Mouse (Mus musculus): Measurements from ENCODE around the gene Actr5. TPM values are rescaled to one million over a fixed set of nuclear protein-coding genes. Genes with fewer than 3 reads are reported as not detected.

Gene Actr5
- total and polyA plus RNA-seq, 3 experiments, result 19.7 to 24.7 (median 20.2) TPM

DNA sequence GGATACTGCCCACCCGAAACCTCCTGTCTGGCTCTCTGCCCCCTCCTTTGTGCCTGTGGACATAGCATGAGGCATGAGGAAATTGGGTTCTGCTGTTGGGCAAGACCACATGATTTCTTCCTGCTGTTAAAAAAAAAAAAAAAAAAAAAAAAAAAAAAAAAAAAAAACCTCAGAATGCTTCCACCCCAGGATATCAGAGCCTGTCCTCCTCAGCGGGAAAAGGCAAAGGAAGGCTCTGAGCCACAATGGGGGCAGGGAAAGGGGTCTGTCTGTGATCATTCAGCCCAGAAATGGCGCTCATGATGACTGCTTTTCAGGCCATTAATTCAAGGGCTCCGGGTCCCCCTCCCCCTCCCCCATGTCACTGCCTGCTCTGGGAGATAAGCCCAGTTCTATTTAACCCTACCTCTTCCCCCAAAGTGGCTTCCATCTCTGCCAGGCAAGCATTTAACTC is 18.1 kb upstream of the Actr5 start:
- Histone ChIP-seq H3K27me3 (ENCODE audit: insufficient read depth, low read length) (peaks cover 39% of the 10 kb centered on the region), H3K4me3 (ENCODE audit: low read depth, low read length) (peak overlapping the region; percentile 55; the same call in 1 of the 2 replicates), H3K9me3 (replicated peaks) (peaks cover 20% of the 10 kb centered on the region), H3K36me3 (replicated peaks) (no peaks in the 10 kb centered on the region), H3K4me1 (ENCODE audit: insufficient read depth, low read depth, low read length) (peaks cover 66% of the 10 kb centered on the region)
- peak; percentile 86 for TF ChIP-seq TAL1 (conservative IDR thresholded peaks at IDR 0.05; ENCODE audit: low read depth, low read length)
- TF ChIP-seq GATA2 (IDR thresholded peaks at IDR 0.05; ENCODE audit: borderline replicate concordance, low read depth, low read length), result no peak
- TF ChIP-seq POLR2AphosphoS5 (IDR thresholded peaks at IDR 0.05; ENCODE audit: insufficient replicate concordance, low read depth, low read length), result no peak
- no peak for TF ChIP-seq GATA1 (IDR thresholded peaks at IDR 0.05; ENCODE audit: borderline replicate concordance, low read length)
- TF ChIP-seq CTCF (IDR thresholded peaks at IDR 0.05; ENCODE audit: low read depth, low read length), result no peak
- ATAC-seq (ENCODE audit: extremely low read depth, insufficient number of reproducible peaks, low FRiP score, poor library complexity, severe bottlenecking), result peak; percentile 83
- DNase-seq (ENCODE audit: low spot score), result peak; percentile 85

DNA sequence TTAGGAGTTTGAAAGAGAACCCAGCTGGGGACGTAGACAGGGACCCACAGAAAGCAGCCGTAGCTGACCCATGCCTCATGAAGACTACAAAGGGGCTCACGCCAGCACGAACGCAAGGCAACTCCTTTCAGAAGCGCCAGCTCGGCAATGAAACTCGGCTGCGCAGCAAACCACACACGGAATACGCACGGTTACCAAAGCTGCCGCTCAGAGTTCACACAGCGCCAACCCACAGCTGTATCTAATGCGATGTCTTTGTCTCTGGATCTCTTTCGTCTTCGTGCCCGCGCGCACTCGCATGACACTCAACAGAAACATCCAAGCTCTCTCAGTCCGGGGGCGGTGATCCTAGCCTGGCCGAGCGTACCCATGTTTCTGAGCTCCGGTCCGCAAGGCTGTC is 15.0 kb upstream of the Actr5 start:
- Histone ChIP-seq H3K27me3 (ENCODE audit: insufficient read depth, low read length) (peaks cover 61% of the 10 kb centered on the region), H3K36me3 (replicated peaks) (no peaks in the 10 kb centered on the region), H3K4me1 (ENCODE audit: insufficient read depth, low read depth, low read length) (peaks cover 61% of the 10 kb centered on the region), H3K9me3 (replicated peaks) (peaks cover 38% of the 10 kb centered on the region), H3K4me3 (ENCODE audit: low read depth, low read length) (peak overlapping the region; percentile 37; the same call in 1 of the 2 replicates)
- TF ChIP-seq GATA2 (IDR thresholded peaks at IDR 0.05; ENCODE audit: borderline replicate concordance, low read depth, low read length), result no peak
- TF ChIP-seq TAL1 (conservative IDR thresholded peaks at IDR 0.05; ENCODE audit: low read depth, low read length), result no peak
- DNase-seq (ENCODE audit: low spot score) (no peak), ATAC-seq (ENCODE audit: extremely low read depth, insufficient number of reproducible peaks, low FRiP score, poor library complexity, severe bottlenecking) (no peak)

DNA sequence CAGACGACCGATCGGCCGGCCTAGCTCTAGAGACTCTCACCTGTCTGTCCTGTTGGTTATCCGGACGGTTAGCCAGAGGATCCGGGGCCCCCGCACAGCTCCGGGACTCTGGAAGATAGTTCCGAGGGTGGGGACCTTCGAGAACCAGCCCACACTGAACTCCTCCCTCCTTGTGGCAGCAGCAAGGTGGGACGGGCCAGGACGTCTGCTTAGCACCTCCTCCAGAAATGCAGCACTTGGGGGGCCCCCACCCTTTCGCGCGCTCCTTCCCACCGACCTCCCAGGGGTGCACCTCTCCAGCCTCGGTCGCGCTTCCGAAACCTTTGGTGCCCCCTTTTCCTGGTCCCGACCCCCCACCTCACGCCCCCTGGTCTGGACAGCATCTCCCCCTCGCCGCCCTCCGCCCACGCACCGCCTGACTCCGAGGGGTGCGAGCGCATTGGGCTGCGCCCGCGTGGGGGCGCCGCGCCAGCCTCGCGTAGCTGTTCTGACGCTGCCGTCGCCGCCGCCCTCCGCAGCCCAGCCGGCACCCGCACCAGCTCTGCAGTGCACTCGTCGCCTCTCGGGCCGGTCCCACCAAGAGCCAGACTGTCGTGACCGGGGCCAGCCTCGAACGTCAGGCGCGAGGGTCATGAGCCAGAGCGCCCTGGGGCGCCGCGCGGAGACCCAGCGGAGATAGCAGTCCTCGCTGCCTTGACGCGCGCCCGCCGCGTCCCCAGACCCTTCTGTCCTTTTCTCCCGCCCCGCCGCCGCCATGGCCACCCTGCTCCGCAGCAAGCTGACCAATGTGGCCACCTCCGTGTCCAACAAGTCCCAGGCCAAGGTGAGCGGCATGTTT is 14.0 kb upstream of the Actr5 start, which contains the start of gene Slc32a1:
Gene Slc32a1, plus strand, starts transcription at position 280 of the 838 bp plus-strand sequence.
- ATAC-seq (ENCODE audit: extremely low read depth, insufficient number of reproducible peaks, low FRiP score, poor library complexity, severe bottlenecking) (no peak), DNase-seq (ENCODE audit: low spot score) (no peak)
- peaks cover 52% of the 10 kb centered on the region for H3K4me1 ChIP-seq (ENCODE audit: insufficient read depth, low read depth, low read length)
- H3K27me3 ChIP-seq (ENCODE audit: insufficient read depth, low read length), result peaks cover 62% of the 10 kb centered on the region
- peaks cover 48% of the 10 kb centered on the region for H3K9me3 ChIP-seq (replicated peaks)
- no peak for TF ChIP-seq GATA1 (IDR thresholded peaks at IDR 0.05; ENCODE audit: borderline replicate concordance, low read length)
- H3K4me3 ChIP-seq (ENCODE audit: low read depth, low read length), result peak within 1 kb of the TSS; percentile 37; the same call in 1 of the 2 replicates
- no peaks in the 10 kb centered on the region for H3K36me3 ChIP-seq (replicated peaks)

DNA sequence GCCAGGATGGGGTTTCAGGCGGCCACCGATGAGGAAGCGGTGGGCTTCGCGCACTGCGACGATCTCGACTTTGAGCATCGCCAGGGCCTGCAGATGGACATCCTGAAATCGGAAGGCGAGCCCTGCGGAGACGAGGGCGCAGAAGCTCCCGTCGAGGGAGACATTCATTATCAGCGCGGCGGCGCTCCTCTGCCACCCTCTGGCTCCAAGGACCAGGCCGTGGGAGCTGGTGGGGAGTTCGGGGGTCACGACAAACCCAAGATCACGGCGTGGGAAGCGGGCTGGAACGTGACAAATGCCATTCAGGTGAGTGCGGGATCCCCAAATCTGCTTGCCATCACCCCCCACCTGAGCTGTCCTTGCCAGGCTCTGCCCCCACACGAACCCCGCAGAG is 13.4 kb upstream of the Actr5 start:
- H3K4me3 ChIP-seq (ENCODE audit: low read depth, low read length), result peak overlapping the region; percentile 9; the same call in 1 of the 2 replicates
- DNase-seq (ENCODE audit: low spot score), result no peak
- H3K9me3 ChIP-seq (replicated peaks), result peaks cover 53% of the 10 kb centered on the region
- no peak for TF ChIP-seq TAL1 (conservative IDR thresholded peaks at IDR 0.05; ENCODE audit: low read depth, low read length)
- TF ChIP-seq POLR2AphosphoS5 (IDR thresholded peaks at IDR 0.05; ENCODE audit: insufficient replicate concordance, low read depth, low read length), result no peak
- no peak for TF ChIP-seq CTCF (IDR thresholded peaks at IDR 0.05; ENCODE audit: low read depth, low read length)
- TF ChIP-seq GATA2 (IDR thresholded peaks at IDR 0.05; ENCODE audit: borderline replicate concordance, low read depth, low read length), result no peak
- TF ChIP-seq GATA1 (IDR thresholded peaks at IDR 0.05; ENCODE audit: borderline replicate concordance, low read length), result no peak
- no peaks in the 10 kb centered on the region for H3K36me3 ChIP-seq (replicated peaks)
- ATAC-seq (ENCODE audit: extremely low read depth, insufficient number of reproducible peaks, low FRiP score, poor library complexity, severe bottlenecking), result no peak
- H3K4me1 ChIP-seq (ENCODE audit: insufficient read depth, low read depth, low read length), result peaks cover 45% of the 10 kb centered on the region
- peaks cover 66% of the 10 kb centered on the region for H3K27me3 ChIP-seq (ENCODE audit: insufficient read depth, low read length)

DNA sequence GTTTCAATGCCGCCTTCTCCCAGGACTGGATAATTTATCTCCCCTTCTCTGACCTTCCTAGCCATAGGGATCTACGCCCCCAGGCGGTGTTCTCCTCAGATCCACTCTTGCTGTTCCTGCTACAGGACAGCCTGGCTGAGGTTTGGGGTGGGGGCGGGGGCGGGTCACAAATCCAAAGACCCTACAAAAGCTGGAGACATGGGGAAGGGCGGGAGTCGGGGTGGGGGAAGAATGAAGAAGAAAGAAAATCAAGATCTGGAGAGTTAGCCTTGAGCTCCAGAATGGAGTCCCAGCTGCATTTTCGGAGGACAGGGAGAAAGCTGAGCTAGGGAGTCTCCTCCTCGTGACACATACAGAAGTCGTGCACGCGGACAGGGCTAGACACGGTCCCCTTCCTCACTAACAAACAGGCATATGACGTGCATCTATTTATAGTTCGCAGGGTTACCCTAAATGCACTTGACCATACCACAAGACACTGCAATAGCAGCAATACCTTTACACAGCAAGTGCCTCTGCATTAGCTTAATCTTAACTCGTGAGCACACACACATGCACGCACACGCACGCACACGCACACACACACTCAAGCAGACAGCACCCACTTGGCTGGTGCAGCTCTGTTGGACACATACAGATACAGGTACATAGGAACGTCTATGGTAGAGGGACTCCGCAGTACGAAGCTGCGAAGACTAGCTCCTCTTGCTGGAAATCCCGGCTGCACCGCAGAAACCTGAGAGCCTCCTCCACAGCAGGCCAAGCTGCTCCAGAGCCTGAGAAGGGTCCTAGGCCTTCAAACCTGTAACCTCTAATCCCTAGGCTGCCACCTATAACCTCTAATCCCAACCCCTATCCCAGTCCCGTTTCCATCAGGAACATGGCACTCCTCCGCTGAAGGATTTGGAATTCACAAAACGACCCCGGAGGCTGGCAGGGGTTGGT is 12.7 kb upstream of the Actr5 start:
- Histone ChIP-seq H3K9me3 (replicated peaks) (peaks cover 53% of the 10 kb centered on the region), H3K4me1 (ENCODE audit: insufficient read depth, low read depth, low read length) (peaks cover 39% of the 10 kb centered on the region), H3K36me3 (replicated peaks) (no peaks in the 10 kb centered on the region), H3K4me3 (ENCODE audit: low read depth, low read length) (no peak overlapping the region), H3K27me3 (ENCODE audit: insufficient read depth, low read length) (peaks cover 71% of the 10 kb centered on the region)
- TF ChIP-seq POLR2AphosphoS5 (IDR thresholded peaks at IDR 0.05; ENCODE audit: insufficient replicate concordance, low read depth, low read length) (no peak), CTCF (IDR thresholded peaks at IDR 0.05; ENCODE audit: low read depth, low read length) (no peak), GATA2 (IDR thresholded peaks at IDR 0.05; ENCODE audit: borderline replicate concordance, low read depth, low read length) (no peak), GATA1 (IDR thresholded peaks at IDR 0.05; ENCODE audit: borderline replicate concordance, low read length) (no peak), TAL1 (conservative IDR thresholded peaks at IDR 0.05; ENCODE audit: low read depth, low read length) (no peak)
- ATAC-seq (ENCODE audit: extremely low read depth, insufficient number of reproducible peaks, low FRiP score, poor library complexity, severe bottlenecking), result no peak
- no peak for DNase-seq (ENCODE audit: low spot score)

DNA sequence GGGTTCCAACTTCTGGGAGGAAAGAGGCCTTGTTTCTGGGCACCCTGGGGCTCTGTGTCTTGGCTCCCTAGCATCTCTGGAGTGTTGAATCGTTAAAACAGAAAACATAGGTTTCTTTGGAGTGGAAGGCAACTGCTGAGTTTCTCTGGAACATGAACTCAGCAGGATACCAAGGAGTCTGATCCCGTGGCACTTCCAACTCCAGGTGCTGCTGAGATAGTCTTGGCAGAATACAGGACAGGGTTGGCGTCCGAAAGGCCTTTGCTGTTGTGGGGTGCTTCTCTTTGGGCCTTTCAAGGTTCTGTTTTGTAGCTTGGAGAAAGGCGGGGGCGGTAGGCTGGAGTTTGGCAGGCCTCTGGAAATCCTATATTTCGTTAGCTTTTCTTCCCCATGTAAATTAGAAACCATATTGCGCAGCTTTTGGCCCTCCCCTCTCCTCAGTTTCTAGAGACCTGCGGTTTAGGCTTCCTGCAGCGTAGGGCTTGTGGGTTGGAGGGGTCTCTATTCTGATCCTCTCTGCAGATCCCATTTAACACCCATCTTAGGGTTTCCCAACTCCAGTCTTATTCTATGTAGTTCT is 11.9 kb upstream of the Actr5 start:
- H3K36me3 ChIP-seq (replicated peaks), result no peaks in the 10 kb centered on the region
- DNase-seq (ENCODE audit: low spot score) (no peak), ATAC-seq (ENCODE audit: extremely low read depth, insufficient number of reproducible peaks, low FRiP score, poor library complexity, severe bottlenecking) (no peak)
- H3K4me1 ChIP-seq (ENCODE audit: insufficient read depth, low read depth, low read length), result peaks cover 31% of the 10 kb centered on the region
- no peak overlapping the region for H3K4me3 ChIP-seq (ENCODE audit: low read depth, low read length)
- H3K9me3 ChIP-seq (replicated peaks), result peaks cover 53% of the 10 kb centered on the region
- H3K27me3 ChIP-seq (ENCODE audit: insufficient read depth, low read length), result peaks cover 71% of the 10 kb centered on the region
- TF ChIP-seq POLR2AphosphoS5 (IDR thresholded peaks at IDR 0.05; ENCODE audit: insufficient replicate concordance, low read depth, low read length), result no peak
- TF ChIP-seq CTCF (IDR thresholded peaks at IDR 0.05; ENCODE audit: low read depth, low read length), result no peak

Data from G1E (cell line).